Mouse (Mus musculus) stomach, postnatal 0 days (tissue): Measurements from ENCODE around the gene Rsph1.

Source experiments
- CTCF ChIP-seq: IDR thresholded peaks from 2 replicates; pipeline ENCODE4 v1.5.1; 2016; ENCODE audit warnings: antibody characterized with exemption, low read depth, mild to moderate bottlenecking, moderate library complexity
- EP300 ChIP-seq: optimal IDR thresholded peaks from 2 replicates; pipeline ENCODE3; 2016; ENCODE audit warnings: antibody characterized with exemption

- TF ChIP-seq CTCF: no peak
- TF ChIP-seq EP300: no peak
Measured at GRCm38 (mm10) chr17:31288999-31289726, 12.0 kb upstream of the Rsph1 start.
